Comparison of ENCODE assay signal across 18 mouse cellular contexts in genomic region chr6:33503381-33503780, GRCm38 (mm10).
"Had no signal": no experiment of that assay in that cellular context is flagged by ENCODE, and none has a peak within 500 bp of the region (broad histone marks: within the 10 kb centered on the region; RNA-seq: fewer than 3 reads in every experiment).

No protein-coding gene starts in this region.

- H3K9me3 ChIP-seq: midbrain, embryonic 12.5 days; neural tube, embryonic 13.5 days; neural tube, embryonic 15.5 days had no signal

- ATAC-seq: midbrain, embryonic 16.5 days had no signal

- H3K9ac ChIP-seq: lung, embryonic 14.5 days; midbrain, embryonic 12.5 days; neural tube, embryonic 13.5 days; neural tube, embryonic 15.5 days had no signal

- H3K4me3 ChIP-seq: midbrain, embryonic 12.5 days; myocyte; neural tube, embryonic 13.5 days; neural tube, embryonic 15.5 days had no signal

- H3K4me2 ChIP-seq: lung, embryonic 14.5 days; midbrain, embryonic 12.5 days; neural tube, embryonic 13.5 days; neural tube, embryonic 15.5 days had no signal

- H3K27ac ChIP-seq: midbrain, embryonic 12.5 days; neural tube, embryonic 13.5 days; neural tube, embryonic 15.5 days had no signal

- H3K36me3 ChIP-seq: midbrain, embryonic 12.5 days; neural tube, embryonic 13.5 days; neural tube, embryonic 15.5 days had no signal

- H3K27me3 ChIP-seq: midbrain, embryonic 12.5 days; neural tube, embryonic 13.5 days; neural tube, embryonic 15.5 days had no signal

- DNase-seq: lung, adult 18-20 months; lung, embryonic 14.5 days; lung, postnatal 10 days; lung, postnatal 4 days; midbrain, embryonic 14.5 days; retina, postnatal 1 day; right cerebral cortex, adult 18-20 months; right cerebral cortex, postnatal 25 days; right cerebral cortex, postnatal 4 days; spleen, adult 18-20 months; thymus, adult 18-20 months; thymus, postnatal 14 days; thymus, postnatal 36 days had no signal

- H3K4me1 ChIP-seq: midbrain, embryonic 12.5 days; neural tube, embryonic 13.5 days; neural tube, embryonic 15.5 days had no signal
